Mouse (Mus musculus) mature B cell (primary cell): ENCODE data around the gene Sdsl.

ENCODE experiments used
- in situ Hi-C: fragments of 300-500 bp; cut with MboI; formaldehyde crosslinking; loops from 2 replicates; pipeline ENCODE4 v1.14.3; 2019

Gene Sdsl

GRCm38 (mm10) chr5:120429692-120430091 is 42.9 kb downstream of the Sdsl start:
- in situ Hi-C loops: no loop called here

GRCm38 (mm10) chr5:120428990-120429389 is 43.6 kb downstream of the Sdsl start:
- in situ Hi-C loops: no loop called here

DNA sequence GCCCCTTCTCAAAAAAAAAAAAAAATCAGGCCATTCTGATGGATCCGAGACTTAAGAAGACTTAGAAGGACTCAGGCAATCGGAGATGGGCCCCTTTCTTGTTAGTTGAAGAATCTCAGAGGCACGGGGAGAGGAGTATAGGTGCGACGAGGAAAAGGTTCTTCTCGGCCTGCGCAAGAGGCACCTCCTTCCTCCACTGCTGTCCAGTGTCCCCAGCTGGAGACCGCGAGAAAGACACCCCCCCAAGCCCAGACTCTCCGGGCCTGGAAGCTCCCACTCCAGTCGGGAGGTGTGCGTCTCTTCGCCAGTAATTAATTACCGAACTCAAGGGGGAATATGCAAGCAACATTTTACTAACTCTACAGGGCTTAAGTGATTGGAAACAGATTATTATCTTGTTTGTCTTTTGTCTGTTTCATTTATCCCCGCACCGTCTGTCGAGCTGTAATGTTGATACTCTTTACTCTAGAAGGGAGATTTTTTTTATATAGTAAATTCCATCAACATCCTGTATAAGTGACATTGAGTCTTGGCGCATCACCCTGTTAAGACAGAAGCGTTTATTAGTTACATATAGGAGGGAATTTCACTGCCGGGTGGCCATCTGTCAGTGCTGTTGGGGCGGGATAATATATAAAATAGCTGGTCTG is 44.3 kb downstream of the Sdsl start:
- in situ Hi-C loops: no loop called here

DNA sequence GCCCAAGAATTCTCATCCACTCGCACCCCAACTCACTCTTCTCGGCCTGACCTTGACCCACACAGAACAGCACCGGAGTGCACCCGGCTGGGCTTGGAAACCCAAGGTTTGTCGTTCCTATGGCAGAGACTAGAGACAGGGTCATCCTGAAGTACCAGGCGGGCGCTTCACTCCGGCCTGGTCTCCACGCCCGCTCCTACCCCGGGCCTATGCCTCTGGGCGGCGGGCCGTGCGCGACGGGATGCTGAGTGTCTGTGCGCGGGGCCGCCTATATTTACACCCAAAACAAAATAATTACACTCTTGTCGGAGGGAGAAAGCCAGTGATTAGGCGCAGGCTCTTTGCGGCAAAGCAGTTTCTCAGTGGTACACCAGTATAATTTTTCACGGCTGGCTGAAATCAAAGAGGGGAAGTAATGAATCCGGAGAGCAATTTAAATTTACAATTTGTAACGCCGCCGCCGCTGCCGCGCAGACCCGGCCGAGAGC is 45.1 kb downstream of the Sdsl start:
- in situ Hi-C loops: no loop called here

DNA sequence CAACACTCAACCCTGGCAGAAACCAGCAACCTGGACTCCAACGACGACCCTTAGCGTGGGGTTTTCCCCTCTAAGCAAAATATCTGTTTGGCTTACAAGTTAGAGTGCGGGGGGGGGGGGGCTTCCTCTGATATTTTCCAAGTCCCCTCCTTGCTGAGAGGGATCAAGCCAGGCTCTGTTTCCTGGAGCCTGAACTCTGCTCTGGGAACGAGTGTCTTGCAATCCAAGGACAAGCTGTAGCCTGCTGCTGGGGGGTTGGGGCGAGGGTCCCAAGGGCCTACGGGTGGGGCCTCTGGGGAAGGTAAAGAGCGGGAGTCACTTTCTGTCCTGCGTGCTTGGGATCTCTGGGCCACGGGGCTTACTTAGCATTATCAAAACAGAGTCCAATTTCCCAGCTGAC is 46.0 kb downstream of the Sdsl start:
- in situ Hi-C loops: no loop called here

- in situ Hi-C loops: no loop called here
These were observed 46.9 kb downstream of the Sdsl start for GRCm38 (mm10) chr5:120425711-120426110.

GRCm38 (mm10) chr5:120424657-120425056 is 48.0 kb downstream of the Sdsl start:
- in situ Hi-C loops: no loop called here

DNA sequence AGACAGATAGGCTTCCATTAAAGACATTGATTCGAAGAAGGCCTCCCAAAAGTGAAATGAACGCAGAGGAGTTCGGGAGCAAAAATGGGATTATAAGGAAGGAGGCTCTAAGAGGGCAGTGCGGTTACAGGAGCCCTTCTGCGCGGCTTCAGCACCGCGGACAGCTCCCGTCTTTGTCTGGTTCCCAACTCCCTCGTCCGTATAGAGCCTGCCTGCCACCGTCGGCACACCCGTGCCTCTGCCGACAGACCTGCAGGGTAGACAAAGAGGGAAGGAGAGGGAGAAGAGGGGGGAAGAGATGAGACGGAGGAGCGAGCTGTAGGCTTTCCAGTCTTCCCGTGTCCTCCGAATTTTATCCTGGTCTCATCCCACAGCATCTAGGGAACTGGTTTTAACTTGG is 48.6 kb downstream of the Sdsl start:
- in situ Hi-C loops: no loop called here

DNA sequence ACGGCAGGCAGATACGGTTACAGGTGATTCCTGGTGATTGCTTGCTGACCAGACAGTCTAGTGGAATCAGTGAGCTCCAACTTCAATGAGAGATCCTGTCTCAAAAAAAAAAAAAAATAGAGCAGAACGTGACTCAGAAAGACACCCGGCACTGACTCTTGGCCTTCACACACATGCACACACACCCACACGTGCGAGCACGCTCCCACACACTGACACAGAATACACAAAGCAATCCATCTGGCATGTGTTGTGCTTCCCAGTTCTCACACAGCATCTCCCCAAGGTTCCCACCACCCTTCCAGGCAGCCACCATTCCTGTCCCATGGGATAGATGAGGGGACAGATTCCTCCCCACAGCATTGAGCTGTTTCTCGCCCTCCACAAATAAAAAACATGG is 52.5 kb downstream of the Sdsl start:
- in situ Hi-C loops: no loop called here

- in situ Hi-C loops: no loop called here
These were observed 59.2 kb downstream of the Sdsl start for GRCm38 (mm10) chr5:120413436-120413835.

DNA sequence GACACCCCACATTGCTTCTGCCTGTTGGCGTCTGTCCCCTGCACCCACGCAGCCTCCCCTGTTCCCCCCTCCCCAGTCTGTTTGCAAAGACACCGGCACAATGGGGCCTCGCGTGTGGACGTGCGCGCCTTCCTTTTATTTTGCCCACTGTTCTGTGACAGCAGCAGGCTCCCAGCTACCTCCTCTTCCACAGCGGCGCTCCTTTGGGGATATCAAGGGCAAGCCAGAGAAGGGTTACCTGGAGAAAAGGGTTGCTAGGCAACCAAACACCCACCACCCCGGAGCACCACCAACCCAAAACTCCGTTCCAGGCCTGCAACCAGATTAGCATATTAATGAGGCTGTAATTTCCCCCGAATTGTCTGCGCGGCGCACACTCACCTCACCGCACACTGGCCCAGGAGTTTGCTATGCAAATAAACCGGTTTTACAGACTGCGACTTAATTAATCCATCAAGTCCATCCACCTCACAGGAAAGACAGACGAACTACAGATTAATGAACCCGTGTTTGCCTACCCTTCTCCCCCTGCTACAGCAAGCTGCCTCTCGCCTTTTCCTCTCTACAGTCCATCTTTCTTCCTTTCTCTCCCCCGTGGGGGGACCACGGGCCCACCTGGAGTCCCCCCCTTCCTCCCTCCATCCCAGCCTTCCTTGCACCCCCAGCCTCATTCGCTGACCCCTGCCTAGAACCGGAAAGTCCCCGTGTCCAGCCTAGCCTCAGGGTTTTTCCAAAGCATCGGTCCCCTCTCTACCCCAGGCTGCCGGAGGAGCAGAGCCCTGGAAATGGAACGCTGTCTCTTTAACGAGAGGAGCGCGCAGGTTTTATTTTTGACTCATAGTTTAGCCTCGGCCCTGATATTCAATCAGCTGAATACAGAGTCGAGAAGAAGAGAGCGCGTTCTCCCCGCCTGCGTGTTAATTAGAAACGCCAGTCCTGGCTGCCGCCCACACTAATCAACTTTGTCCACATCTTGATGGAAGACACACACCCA is 62.9 kb downstream of the Sdsl start:
- in situ Hi-C loops: no loop called here

GRCm38 (mm10) chr5:120408933-120409332 is 63.7 kb downstream of the Sdsl start:
- in situ Hi-C loops: no loop called here
